Mouse (Mus musculus) testis, adult 2 months (tissue): ENCODE results near the gene Ostn.

Experiments
- CTCF ChIP-seq: fragments of 200-500 bp; IDR thresholded peaks from 2 replicates; pipeline ENCODE4 v1.5.1; 2012; ENCODE audit warnings: low read depth, mild to moderate bottlenecking, inconsistent platforms, low read length, moderate library complexity; ENCODE audit not compliant: control insufficient read depth, insufficient read depth, insufficient replicate concordance
- POLR2A ChIP-seq: fragments of 200-500 bp; IDR thresholded peaks from 2 replicates; pipeline ENCODE4 v1.6.1; 2012; ENCODE audit warnings: low read depth, mild to moderate bottlenecking, inconsistent platforms, low read length, moderate library complexity; ENCODE audit not compliant: control insufficient read depth

DNA sequence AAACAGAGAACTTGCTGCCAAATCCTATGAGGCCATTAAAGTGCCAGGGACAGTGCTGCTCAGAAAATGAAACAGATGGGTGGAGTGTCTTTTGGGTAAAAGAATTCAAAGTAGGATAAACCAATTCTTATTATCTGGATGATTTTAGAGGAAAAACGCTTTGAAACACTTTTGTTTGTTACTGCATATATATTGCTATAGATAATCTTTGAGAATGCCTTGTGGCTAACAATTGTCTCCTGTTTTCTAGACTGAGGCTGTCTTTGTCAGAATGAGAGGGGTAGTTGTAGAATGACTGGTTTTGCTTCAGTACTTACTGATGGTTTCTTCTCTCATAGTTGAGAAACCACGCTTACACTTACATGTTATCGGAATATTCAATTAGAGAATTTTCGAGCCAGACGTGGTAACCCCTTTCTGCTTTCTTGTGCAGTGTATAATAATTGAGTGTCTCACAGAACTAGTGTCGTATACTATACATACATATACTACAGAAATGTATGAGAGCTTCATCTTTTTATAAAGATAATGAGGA lies 92.5 kb downstream of the Ostn start:
- TF ChIP-seq CTCF, result no peak
- TF ChIP-seq POLR2A, result no peak
